Mouse (Mus musculus) embryonic facial prominence, embryonic 12.5 days (tissue): ENCODE results near the gene Ccdc81. TPM values are rescaled to one million over a fixed set of nuclear protein-coding genes. Genes with fewer than 3 reads are reported as not detected.

ENCODE experiments used
- ATAC-seq: fragments of 200-750 bp; cut with Nextera tagmentation; 2 replicates; pipeline ENCODE4 v1.8.0; 2017; ENCODE audit not compliant: insufficient number of reproducible peaks, insufficient read depth, low FRiP score, low TSS enrichment
- H3K27ac ChIP-seq: fragments of 300-500 bp; sonication (generic); 2 replicates; pipeline ENCODE4 v1.5.1; 2016; ENCODE audit warnings: mild to moderate bottlenecking
- H3K27me3 ChIP-seq: fragments of 300-500 bp; sonication (generic); 2 replicates; pipeline ENCODE4 v1.6.1; 2016; ENCODE audit warnings: mild to moderate bottlenecking, moderate library complexity
- H3K36me3 ChIP-seq: fragments of 300-500 bp; sonication (generic); 2 replicates; pipeline ENCODE4 v1.6.1; 2016; ENCODE audit warnings: mild to moderate bottlenecking
- H3K4me1 ChIP-seq: fragments of 300-500 bp; sonication (generic); 2 replicates; pipeline ENCODE4 v1.6.1; 2016
- H3K4me2 ChIP-seq: fragments of 300-500 bp; sonication (generic); replicated peaks from 2 replicates; pipeline ENCODE4 v1.6.1; 2016; ENCODE audit warnings: mild to moderate bottlenecking, moderate library complexity
- H3K4me3 ChIP-seq: fragments of 300-500 bp; sonication (generic); 2 replicates; pipeline ENCODE4 v1.5.1; 2016; ENCODE audit warnings: mild to moderate bottlenecking
- H3K9ac ChIP-seq: fragments of 300-500 bp; sonication (generic); 2 replicates; pipeline ENCODE4 v1.6.1; 2016; ENCODE audit warnings: mild to moderate bottlenecking, moderate library complexity
- H3K9me3 ChIP-seq: fragments of 300-500 bp; sonication (generic); 2 replicates; pipeline ENCODE4 v1.6.1; 2016; ENCODE audit warnings: mild to moderate bottlenecking, moderate library complexity
- WGBS: fragments of 180-500 bp; shearing (Covaris S2); methylation state at CpG from one replicate; pipeline ENCODE4 v1.1.7; 2016; 5-methylcytosine and 5-hydroxymethylcytosine counted together
- polyA plus RNA-seq: library from polyadenylated mRNA; unstranded; fragments of >200 nt; fragmentation: Nextera tagmentation; extraction: Ambion mirVana; gene quantifications from 2 replicates; pipeline ENCODE4 v1.2.1, GENCODE M21; 2016

Gene Ccdc81
- 0.24 and 0.25 TPM in 2 replicates for polyA plus RNA-seq

DNA sequence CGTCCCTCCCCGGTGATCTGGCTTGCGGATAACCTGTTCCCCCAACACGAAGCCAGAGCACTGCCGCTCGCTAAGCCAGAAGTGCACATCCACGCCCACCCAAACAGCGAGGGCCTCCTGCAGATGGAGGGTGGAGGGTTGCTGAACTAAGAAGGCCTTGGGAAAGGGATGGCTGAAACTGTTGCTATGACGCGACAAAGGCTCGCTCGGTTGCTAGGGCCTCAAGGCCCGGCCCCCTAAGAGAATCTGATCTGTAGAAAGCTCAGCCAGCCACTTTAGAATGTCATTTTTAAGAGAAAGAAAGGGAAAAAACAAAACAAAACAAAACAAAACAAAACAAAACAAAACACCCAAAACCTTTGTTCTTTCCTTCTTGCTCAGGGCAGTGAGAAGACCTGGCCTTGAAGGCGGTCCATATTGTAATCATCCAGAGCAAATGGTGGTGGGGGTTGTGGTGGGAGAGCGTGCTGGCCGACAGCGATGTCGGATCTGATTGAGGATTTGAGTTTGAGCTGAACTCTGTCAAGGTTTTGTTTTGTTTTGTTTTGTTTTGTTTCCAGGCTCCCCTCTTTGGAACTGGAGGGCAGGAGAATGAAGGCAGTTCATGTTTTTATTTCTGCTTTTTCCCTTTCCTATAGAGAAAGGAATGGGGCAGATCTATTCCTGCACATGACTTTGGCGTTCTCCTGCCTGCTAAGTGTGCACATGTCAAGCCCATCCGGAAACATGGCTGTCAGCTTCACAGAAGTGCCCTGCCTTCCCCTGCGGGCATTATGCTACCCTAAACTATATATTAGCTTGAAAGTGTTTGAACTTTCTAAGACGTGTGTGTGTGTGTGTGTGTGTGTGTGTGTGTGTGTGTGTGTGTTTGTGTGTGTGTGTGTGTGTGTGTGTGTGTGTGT is at the start of gene Ccdc81:
TSS of gene Ccdc81 (minus strand) at position 188 of the 902 bp plus-strand sequence.
- Histone ChIP-seq H3K4me2 (peak within 1 kb of the TSS; percentile 36), H3K9me3 (no peaks in the 10 kb centered on the region), H3K9ac (no peak within 1 kb of the TSS), H3K4me1 (peaks cover 14% of the 10 kb centered on the region; the same call in 1 of the 2 replicates), H3K36me3 (no peaks in the 10 kb centered on the region), H3K27me3 (no peaks in the 10 kb centered on the region), H3K27ac (no peak within 1 kb of the TSS), H3K4me3 (no peak within 1 kb of the TSS)
- 31% methylated on average over 22 of the region's 22 CpGs for WGBS
- peak; percentile 83 for ATAC-seq

- H3K27me3 ChIP-seq: no peaks in the 10 kb centered on the region
- H3K27ac ChIP-seq: no peak overlapping the region
- ATAC-seq: no peak
- WGBS: 76% methylated on average over 4 of the region's 4 CpGs
- H3K36me3 ChIP-seq: 0 out of 2 replicates have a peak, but pooled peaks cover 8% of the 10 kb centered on the region
- no peaks in the 10 kb centered on the region for H3K9me3 ChIP-seq
- H3K9ac ChIP-seq: no peak overlapping the region
- H3K4me3 ChIP-seq: no peak overlapping the region
- no peak overlapping the region for H3K4me2 ChIP-seq
- H3K4me1 ChIP-seq: no peaks in the 10 kb centered on the region
Observed at GRCm38 (mm10) chr7:89949403-89949802, 46.0 kb upstream of the Ccdc81 start.

GRCm38 (mm10) chr7:89948026-89948425 is 44.6 kb upstream of the Ccdc81 start:
- WGBS: 88% methylated on average over 7 of the region's 7 CpGs
- H3K9me3 ChIP-seq: no peaks in the 10 kb centered on the region
- H3K27ac ChIP-seq: no peak overlapping the region
- no peaks in the 10 kb centered on the region for H3K4me1 ChIP-seq
- H3K4me2 ChIP-seq: no peak overlapping the region
- no peak for ATAC-seq
- no peaks in the 10 kb centered on the region for H3K36me3 ChIP-seq
- H3K4me3 ChIP-seq: no peak overlapping the region
- no peaks in the 10 kb centered on the region for H3K27me3 ChIP-seq
- no peak overlapping the region for H3K9ac ChIP-seq

GRCm38 (mm10) chr7:89940571-89941463 is 37.4 kb upstream of the Ccdc81 start, which contains the start of gene Hikeshi:
Gene Hikeshi, minus strand, starts transcription at chr7:89941204.
- Histone ChIP-seq H3K27ac (peak within 1 kb of the TSS; percentile 71), H3K36me3 (no peaks in the 10 kb centered on the region), H3K4me1 (peaks cover 12% of the 10 kb centered on the region), H3K9me3 (no peaks in the 10 kb centered on the region), H3K27me3 (no peaks in the 10 kb centered on the region), H3K9ac (peak within 1 kb of the TSS; percentile 71), H3K4me3 (peak within 1 kb of the TSS; percentile 85), H3K4me2 (peak within 1 kb of the TSS; percentile 63)
- ATAC-seq: peak; percentile 96
- 1% methylated on average over 45 of the region's 45 CpGs for WGBS

GRCm38 (mm10) chr7:89939497-89940353 is 36.3 kb upstream of the Ccdc81 start:
- H3K27me3 ChIP-seq: no peaks in the 10 kb centered on the region
- peak overlapping the region; percentile 85 for H3K4me3 ChIP-seq
- ATAC-seq: no peak
- no peak overlapping the region for H3K27ac ChIP-seq
- H3K4me1 ChIP-seq: peaks cover 12% of the 10 kb centered on the region
- WGBS: 61% methylated on average over 15 of the region's 15 CpGs
- H3K9ac ChIP-seq: peak overlapping the region; percentile 71
- no peaks in the 10 kb centered on the region for H3K9me3 ChIP-seq
- peak overlapping the region; percentile 63 for H3K4me2 ChIP-seq
- peaks cover 1% of the 10 kb centered on the region; the same call in 1 of the 2 replicates for H3K36me3 ChIP-seq

DNA sequence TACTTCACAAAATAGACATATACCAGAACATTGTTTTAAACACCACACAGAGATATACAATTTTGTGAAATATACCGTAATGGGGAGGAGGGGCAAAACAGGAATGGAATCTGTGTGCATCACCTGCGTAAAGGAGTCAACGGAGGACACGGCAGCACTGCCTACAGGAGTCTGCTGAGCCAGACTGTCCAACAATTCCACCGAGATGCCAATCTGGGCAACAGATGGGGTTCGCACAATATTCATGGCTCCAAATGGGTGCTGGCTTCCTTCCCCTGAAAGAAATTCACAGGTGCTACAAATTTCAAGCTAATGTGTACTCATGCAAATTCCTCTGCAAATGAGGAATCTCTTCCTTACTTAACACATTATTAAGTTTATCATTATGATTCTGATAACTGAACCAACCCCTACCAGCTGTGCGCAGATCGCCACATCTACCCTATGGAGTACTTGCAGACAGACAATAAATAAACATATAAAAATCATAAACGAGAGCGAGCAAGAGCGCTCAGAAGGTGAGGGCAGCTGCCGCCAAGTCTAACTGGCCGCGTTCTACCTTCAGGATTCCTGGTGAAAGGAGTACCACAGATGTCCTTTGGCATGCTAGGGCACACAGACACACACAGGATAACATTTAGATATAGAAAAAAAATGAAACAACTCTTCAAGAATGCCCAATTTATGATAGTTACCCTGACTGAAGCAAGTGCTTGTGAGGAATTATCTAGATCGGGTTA is 20.2 kb upstream of the Ccdc81 start:
- no peak overlapping the region for H3K9ac ChIP-seq
- no peaks in the 10 kb centered on the region for H3K9me3 ChIP-seq
- no peak overlapping the region for H3K4me3 ChIP-seq
- ATAC-seq: no peak
- no peaks in the 10 kb centered on the region for H3K27me3 ChIP-seq
- WGBS: 95% methylated on average over 15 of the region's 15 CpGs
- H3K36me3 ChIP-seq: peaks cover 11% of the 10 kb centered on the region
- H3K4me1 ChIP-seq: no peaks in the 10 kb centered on the region
- H3K4me2 ChIP-seq: no peak overlapping the region
- no peak overlapping the region for H3K27ac ChIP-seq

- Histone ChIP-seq H3K27ac (no peak overlapping the region), H3K9me3 (no peaks in the 10 kb centered on the region), H3K9ac (no peak overlapping the region), H3K27me3 (no peaks in the 10 kb centered on the region), H3K4me2 (no peak overlapping the region), H3K4me1 (no peaks in the 10 kb centered on the region), H3K36me3 (peaks cover 8% of the 10 kb centered on the region), H3K4me3 (no peak overlapping the region)
- no peak for ATAC-seq
- WGBS: 91% methylated on average over 4 of the region's 4 CpGs
Observed at GRCm38 (mm10) chr7:89917776-89918175, 14.3 kb upstream of the Ccdc81 start.

DNA sequence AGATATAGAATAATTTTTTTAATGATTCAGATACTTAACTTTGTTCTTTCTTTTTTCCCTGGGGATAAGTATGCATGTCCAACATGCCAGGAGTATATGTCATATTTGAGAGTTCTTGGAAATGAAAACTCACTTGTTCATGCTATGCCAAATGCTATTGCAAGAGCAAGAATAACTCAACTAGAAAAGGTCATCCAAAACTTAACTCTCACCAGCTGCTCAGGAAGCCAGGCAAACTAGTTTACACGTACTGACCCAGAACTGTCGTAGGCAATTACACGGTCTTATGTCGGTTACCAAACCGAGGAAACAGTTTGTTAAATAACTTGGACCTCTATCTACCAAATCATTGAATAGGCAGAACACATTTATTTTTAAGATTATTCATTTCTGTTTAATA is 13.3 kb upstream of the Ccdc81 start:
- no peaks in the 10 kb centered on the region for H3K27me3 ChIP-seq
- H3K9me3 ChIP-seq: no peaks in the 10 kb centered on the region
- no peak overlapping the region for H3K4me3 ChIP-seq
- peaks cover 8% of the 10 kb centered on the region for H3K36me3 ChIP-seq
- H3K4me2 ChIP-seq: no peak overlapping the region
- 74% methylated on average over 5 of the region's 5 CpGs for WGBS
- no peak overlapping the region for H3K27ac ChIP-seq
- H3K9ac ChIP-seq: no peak overlapping the region
- no peaks in the 10 kb centered on the region for H3K4me1 ChIP-seq
- no peak for ATAC-seq

DNA sequence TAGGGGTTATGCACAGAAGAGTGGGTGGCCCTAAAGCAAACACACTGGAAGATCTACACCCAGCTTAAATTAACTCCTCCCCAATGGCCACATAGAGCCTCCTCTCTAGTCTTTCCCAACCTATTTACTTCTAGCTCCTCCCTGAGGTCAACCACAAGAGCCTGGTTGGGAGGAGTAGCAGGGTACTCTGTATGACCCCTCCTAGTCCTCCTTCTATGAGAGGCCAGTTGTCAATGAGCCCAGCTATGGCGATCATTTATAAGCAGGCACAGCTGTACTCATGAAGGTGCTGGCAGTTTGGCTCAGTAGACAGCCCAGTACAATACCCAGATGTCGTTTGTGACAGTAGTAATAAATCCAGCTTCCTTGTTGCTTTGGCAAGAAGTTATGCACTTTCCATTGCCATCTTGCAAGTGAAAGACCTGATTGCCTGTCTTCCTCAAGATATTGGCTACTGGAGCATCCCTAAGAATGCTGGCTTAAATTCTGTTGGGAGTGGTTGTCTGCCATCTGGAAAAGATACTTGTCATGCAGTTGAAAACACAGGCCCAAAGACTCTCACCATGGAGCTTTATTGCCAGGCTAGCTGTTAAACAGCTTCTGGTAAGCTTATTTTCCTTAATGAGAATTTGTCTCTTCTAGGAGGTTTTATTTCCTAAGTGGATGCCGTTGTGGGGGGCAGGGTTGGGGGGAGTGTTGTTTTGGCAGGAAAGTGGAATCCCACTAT is 10.2 kb upstream of the Ccdc81 start:
- no peak overlapping the region for H3K27ac ChIP-seq
- 0 out of 2 replicates have a peak, but pooled peaks cover 9% of the 10 kb centered on the region for H3K4me1 ChIP-seq
- H3K9me3 ChIP-seq: no peaks in the 10 kb centered on the region
- H3K4me3 ChIP-seq: no peak overlapping the region
- H3K27me3 ChIP-seq: no peaks in the 10 kb centered on the region
- H3K4me2 ChIP-seq: no peak overlapping the region
- peaks cover 4% of the 10 kb centered on the region for H3K36me3 ChIP-seq
- 90% methylated on average over 3 of the region's 3 CpGs for WGBS
- ATAC-seq: no peak
- H3K9ac ChIP-seq: no peak overlapping the region

- Histone ChIP-seq H3K27me3 (no peaks in the 10 kb centered on the region), H3K4me3 (no peak overlapping the region), H3K4me1 (peaks cover 13% of the 10 kb centered on the region; the same call in 1 of the 2 replicates), H3K36me3 (peaks cover 4% of the 10 kb centered on the region), H3K9me3 (no peaks in the 10 kb centered on the region), H3K4me2 (no peak overlapping the region), H3K9ac (no peak overlapping the region), H3K27ac (no peak overlapping the region)
- ATAC-seq: no peak
- WGBS: 89% methylated on average over 3 of the region's 3 CpGs
Observed at GRCm38 (mm10) chr7:89912356-89912755, 8.9 kb upstream of the Ccdc81 start.
